Mouse (Mus musculus) myocyte (in vitro differentiated cells): ENCODE data around the gene Zmat3.

Experiments used
- CEBPB ChIP-seq: IDR thresholded peaks from 2 replicates; pipeline ENCODE4 v1.6.1; 2011; ENCODE audit warnings: mild to moderate bottlenecking, moderate library complexity; ENCODE audit not compliant: poor library complexity, insufficient read depth, severe bottlenecking
- E2F4 ChIP-seq: IDR thresholded peaks from one replicate; pipeline ENCODE4 v1.6.1; 2011; ENCODE audit warnings: mild to moderate bottlenecking, control low read depth, moderate library complexity; ENCODE audit not compliant: insufficient read depth
- MAX ChIP-seq: IDR thresholded peaks from one replicate; pipeline ENCODE4 v1.6.1; 2011; ENCODE audit warnings: low read depth, mild to moderate bottlenecking, control low read depth
- MYOD1 ChIP-seq, 3 experiments: IDR thresholded peaks; one replicate each; pipeline ENCODE4 v1.6.1; 2011; ENCODE audit warnings: control low read depth in 2 of 3, low read depth in 2 of 3, mild to moderate bottlenecking in 2 of 3, moderate library complexity in 1 of 3; ENCODE audit not compliant: insufficient read length in 2 of 3, control insufficient read depth in 1 of 3
- MYOG ChIP-seq, 3 experiments: IDR thresholded peaks; one replicate each; pipeline ENCODE4 v1.6.1; 2011; ENCODE audit warnings: control low read depth in 2 of 3, low read depth in 2 of 3, mild to moderate bottlenecking in 2 of 3; ENCODE audit not compliant: insufficient read length in 2 of 3, control insufficient read depth in 1 of 3, insufficient read depth in 1 of 3
- POLR2A ChIP-seq: IDR thresholded peaks from one replicate; pipeline ENCODE4 v1.6.1; 2011; ENCODE audit warnings: low read depth, mild to moderate bottlenecking, control low read depth, moderate library complexity; ENCODE audit not compliant: insufficient read length
- POLR2AphosphoS2 ChIP-seq: IDR thresholded peaks from one replicate; pipeline ENCODE4 v1.6.1; 2011; ENCODE audit warnings: low read depth, control low read depth; ENCODE audit not compliant: insufficient read length
- TCF12 ChIP-seq: IDR thresholded peaks from one replicate; pipeline ENCODE4 v1.6.1; 2011; ENCODE audit warnings: mild to moderate bottlenecking, control low read depth; ENCODE audit not compliant: poor library complexity, insufficient read depth, severe bottlenecking
- USF1 ChIP-seq: IDR thresholded peaks from one replicate; pipeline ENCODE4 v1.6.1; 2011; ENCODE audit warnings: low read depth, mild to moderate bottlenecking, control low read depth, moderate library complexity

DNA sequence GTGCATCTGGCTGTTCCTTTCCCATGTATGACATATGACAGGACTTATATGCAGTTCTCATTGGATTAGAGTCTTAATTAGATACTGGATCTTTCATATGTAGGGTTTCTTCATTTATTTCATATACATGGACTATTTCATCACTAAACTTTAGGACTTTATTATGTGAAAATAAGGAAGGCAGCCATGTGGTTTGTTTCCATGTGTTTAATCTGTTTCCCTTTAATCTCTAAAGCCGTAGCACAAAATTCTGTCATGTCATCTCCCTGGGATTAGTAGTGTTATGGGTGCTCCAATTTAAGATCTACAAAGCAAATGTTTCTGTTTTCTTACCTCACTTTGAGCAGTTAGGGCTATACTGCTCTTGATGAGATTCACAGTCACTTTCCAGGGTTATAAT, 39.9 kb upstream of the Zmat3 start:
- TF ChIP-seq MYOG (IDR thresholded peaks at IDR 0.05; ENCODE audit: control insufficient read depth in 1 of 3, insufficient read depth in 1 of 3, insufficient read length in 2 of 3, low read depth in 2 of 3): no peak
- TF ChIP-seq POLR2A: no peak
- TF ChIP-seq CEBPB: no peak
- no peak for TF ChIP-seq POLR2AphosphoS2
- TF ChIP-seq MAX: no peak
- no peak for TF ChIP-seq E2F4
- no peak for TF ChIP-seq TCF12
- TF ChIP-seq USF1: no peak
- no peak for TF ChIP-seq MYOD1 (IDR thresholded peaks at IDR 0.05; ENCODE audit: control insufficient read depth in 1 of 3, insufficient read length in 2 of 3, low read depth in 2 of 3)
